Mouse (Mus musculus) embryonic fibroblast, embryonic 13.5 days (primary cell): ENCODE data around the gene 1110032A03Rik. TPM values are rescaled to one million over a fixed set of nuclear protein-coding genes. Genes with fewer than 3 reads are reported as not detected.

ENCODE experiments used
- H3K27ac ChIP-seq: 2 replicates; pipeline ENCODE4 v1.5.1; 2012; ENCODE audit warnings: low read length, control low read depth, inconsistent platforms; ENCODE audit not compliant: insufficient read depth
- H3K4me1 ChIP-seq: 2 replicates; pipeline ENCODE4 v1.6.1; 2011; ENCODE audit warnings: low read length; ENCODE audit not compliant: control insufficient read depth, insufficient read depth
- H3K4me3 ChIP-seq: 2 replicates; pipeline ENCODE4 v1.5.1; 2011; ENCODE audit warnings: mild to moderate bottlenecking, control low read depth, low read length; ENCODE audit not compliant: insufficient read depth
- CTCF ChIP-seq: IDR thresholded peaks from 2 replicates; pipeline ENCODE4 v1.5.1; 2011; ENCODE audit warnings: mild to moderate bottlenecking, control low read depth, low read length, moderate library complexity, borderline replicate concordance; ENCODE audit not compliant: insufficient read depth
- POLR2A ChIP-seq: IDR thresholded peaks from 2 replicates; pipeline ENCODE4 v1.6.1; 2011; ENCODE audit warnings: low read depth, mild to moderate bottlenecking, control low read depth, low read length, moderate library complexity
- polyA plus RNA-seq: library from polyadenylated mRNA; stranded (reverse); fragments of >200 nt; gene quantifications from 2 replicates; pipeline ENCODE4 v1.2.4, GENCODE M21; 2011; ENCODE audit warnings: low read depth; ENCODE audit not compliant: missing spikeins, insufficient read length

1110032A03Rik gene
- polyA plus RNA-seq, 1 experiment: 27.1 TPM

GRCm38 (mm10) chr9:50775662-50776126, 374 bp upstream of the 1110032A03Rik start:
- H3K27ac ChIP-seq: no peak overlapping the region
- peak overlapping the region; percentile 66 for H3K4me3 ChIP-seq
- TF ChIP-seq POLR2A: 0 out of 2 replicates have a peak, but pooled peaks have one; percentile 11
- no peak for TF ChIP-seq CTCF
- H3K4me1 ChIP-seq: peaks cover 8% of the 10 kb centered on the region

GRCm38 (mm10) chr9:50774026-50774462, 1.3 kb downstream of the 1110032A03Rik start:
- TF ChIP-seq CTCF (no peak), POLR2A (no peak)
- H3K4me1 ChIP-seq: peaks cover 8% of the 10 kb centered on the region
- H3K27ac ChIP-seq: no peak overlapping the region
- H3K4me3 ChIP-seq: peak overlapping the region; percentile 19

DNA sequence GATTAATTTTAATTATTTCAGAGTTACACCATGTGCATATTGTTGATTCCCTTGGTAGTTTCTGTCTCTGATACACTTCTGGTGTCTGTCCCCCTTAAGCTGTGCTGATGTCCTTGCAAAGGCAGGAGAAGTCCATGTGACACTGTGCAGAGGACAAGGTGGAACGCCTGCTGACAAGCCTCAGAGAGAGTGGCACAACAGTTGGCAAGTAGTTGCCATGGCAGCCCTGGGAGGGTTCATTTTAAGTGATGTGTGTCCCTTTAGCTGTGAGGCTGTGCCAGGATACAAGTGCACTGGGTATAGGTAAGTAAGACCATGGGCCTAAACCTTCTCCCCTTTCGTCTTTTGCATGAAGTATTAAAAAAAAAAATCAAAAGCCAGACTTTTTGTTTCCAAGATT, 5.3 kb downstream of the 1110032A03Rik start:
- TF ChIP-seq CTCF (no peak), POLR2A (no peak)
- no peak overlapping the region for H3K4me3 ChIP-seq
- no peak overlapping the region for H3K27ac ChIP-seq
- peaks cover 6% of the 10 kb centered on the region for H3K4me1 ChIP-seq

DNA sequence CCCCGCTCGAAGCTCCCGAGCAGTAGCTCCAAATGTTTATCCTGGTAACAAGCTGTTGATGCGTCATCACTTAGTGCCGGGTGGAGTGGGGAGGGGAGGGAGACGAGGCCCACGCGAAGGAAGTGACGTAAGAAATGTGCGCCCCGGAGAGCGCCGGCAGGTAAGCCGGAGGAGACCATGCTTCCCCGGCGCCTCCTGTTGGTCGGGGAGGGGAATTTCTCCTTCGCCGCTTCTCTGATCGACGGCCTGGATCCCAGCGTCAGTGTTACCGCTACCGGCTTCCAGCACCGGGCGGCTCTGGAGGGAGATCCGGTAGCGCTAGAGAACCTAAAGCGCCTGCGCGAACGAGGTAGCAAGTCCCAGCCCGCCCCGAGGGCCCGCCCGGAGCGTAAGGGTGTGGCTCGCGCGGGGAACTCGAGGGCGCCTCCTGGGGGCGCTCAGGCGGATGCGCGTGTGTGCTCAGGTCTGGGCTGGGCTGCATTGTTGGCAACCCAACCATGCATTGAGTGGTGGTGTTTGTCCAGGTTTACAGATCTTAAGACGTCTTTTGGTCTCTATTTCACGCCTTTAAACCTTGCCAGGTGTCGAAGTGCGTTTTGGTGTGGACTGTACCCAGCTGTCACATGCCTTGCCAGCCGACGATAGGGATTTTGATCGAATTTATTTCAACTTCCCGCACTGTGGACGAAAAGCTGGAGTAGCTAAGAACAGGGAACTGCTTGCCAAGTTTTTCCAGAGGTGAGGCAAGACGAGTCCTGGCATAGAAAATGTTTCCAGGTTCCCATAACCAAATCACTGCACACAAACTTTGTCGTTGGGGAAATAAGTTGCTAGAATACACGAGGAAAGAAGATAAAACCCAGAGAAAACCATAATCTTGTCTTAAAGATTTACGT, 7.0 kb downstream of the 1110032A03Rik start, which contains the start of gene Fdxacb1:
Fdxacb1 (plus strand) TSS at position 130 of the 896 bp plus-strand sequence.
- Histone ChIP-seq H3K4me1 (peaks cover 2% of the 10 kb centered on the region; the same call in 1 of the 2 replicates), H3K27ac (peak within 1 kb of the TSS; percentile 90), H3K4me3 (peak within 1 kb of the TSS; percentile 77)
- TF ChIP-seq CTCF (peak; percentile 54; the same call in 1 of the 2 replicates), POLR2A (peak; percentile 75)

GRCm38 (mm10) chr9:50767531-50768106, 7.7 kb downstream of the 1110032A03Rik start:
- TF ChIP-seq CTCF (no peak), POLR2A (no peak; the same call in 1 of the 2 replicates)
- Histone ChIP-seq H3K4me1 (peaks cover 2% of the 10 kb centered on the region; the same call in 1 of the 2 replicates), H3K27ac (0 out of 2 replicates have a peak overlapping the region, but pooled peaks have one; percentile 2), H3K4me3 (peak overlapping the region; percentile 77)

DNA sequence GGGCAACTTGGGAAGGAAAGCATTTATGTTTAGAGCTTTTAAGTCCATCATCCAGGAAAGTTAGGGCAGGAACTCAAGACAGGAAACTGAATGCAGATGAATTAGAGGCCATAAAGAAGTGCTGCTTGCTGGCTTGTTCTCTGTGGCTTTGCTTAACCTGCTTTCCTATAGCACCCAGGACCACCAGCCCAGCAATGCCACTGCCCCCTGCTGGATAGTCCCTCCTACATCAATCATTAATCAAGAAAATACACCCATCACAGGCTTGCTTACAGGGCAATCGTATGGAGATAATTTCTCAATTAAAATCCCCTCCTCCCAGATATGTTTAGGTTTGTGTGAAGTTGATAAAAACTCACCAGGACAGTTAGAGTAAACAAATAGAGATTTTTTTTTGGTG, 12.0 kb downstream of the 1110032A03Rik start:
- Histone ChIP-seq H3K4me1 (no peaks in the 10 kb centered on the region), H3K27ac (no peak overlapping the region), H3K4me3 (no peak overlapping the region)
- TF ChIP-seq CTCF (peak; percentile 45; the same call in 1 of the 2 replicates), POLR2A (no peak)

GRCm38 (mm10) chr9:50761520-50762243, 13.6 kb downstream of the 1110032A03Rik start:
- TF ChIP-seq CTCF: no peak
- TF ChIP-seq POLR2A: no peak
- H3K4me3 ChIP-seq: no peak overlapping the region
- H3K27ac ChIP-seq: no peak overlapping the region
- H3K4me1 ChIP-seq: no peaks in the 10 kb centered on the region; the same call in 1 of the 2 replicates

DNA sequence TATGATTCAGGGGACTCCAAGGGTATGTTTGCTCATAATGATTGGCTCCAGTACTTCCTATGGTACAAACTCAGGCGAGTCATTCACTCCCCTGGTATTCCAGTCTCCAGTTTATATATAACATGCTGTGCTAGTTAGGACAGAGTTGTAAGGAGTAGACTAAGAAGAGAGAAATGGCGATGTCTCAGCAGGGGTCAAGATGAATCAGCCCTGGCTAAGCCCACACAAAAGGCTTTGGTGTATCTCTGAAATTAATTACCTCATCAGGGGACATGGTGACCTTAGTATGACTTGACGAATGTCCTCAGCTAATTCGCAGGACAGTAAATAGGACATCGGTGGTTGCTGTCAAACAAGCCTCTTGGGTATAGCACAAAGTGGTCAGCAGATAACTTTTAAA, 18.6 kb downstream of the 1110032A03Rik start:
- TF ChIP-seq POLR2A: no peak
- no peak for TF ChIP-seq CTCF
- Histone ChIP-seq H3K27ac (no peak overlapping the region), H3K4me3 (no peak overlapping the region), H3K4me1 (peaks cover 8% of the 10 kb centered on the region)

DNA sequence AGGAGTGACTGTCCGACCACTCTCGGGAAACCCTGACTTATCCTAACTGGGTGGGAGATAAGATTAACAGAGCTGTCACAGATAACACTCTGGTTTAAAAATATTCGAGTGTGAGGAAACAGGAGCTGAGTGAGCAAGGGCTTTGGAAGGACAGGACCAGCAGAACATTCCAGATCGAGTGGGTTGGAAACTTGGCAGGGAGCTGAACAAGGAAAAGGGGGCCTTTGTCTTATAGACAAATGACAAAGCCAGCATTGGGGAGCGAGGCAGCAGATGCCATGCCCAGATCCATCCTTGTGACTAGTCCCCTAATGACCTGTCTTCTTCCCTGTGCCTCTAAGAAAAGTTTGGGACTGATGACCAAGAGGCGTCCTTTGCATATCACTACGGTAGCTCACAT, 21.4 kb downstream of the 1110032A03Rik start:
- Histone ChIP-seq H3K27ac (peak overlapping the region; percentile 90), H3K4me1 (peaks cover 12% of the 10 kb centered on the region), H3K4me3 (peak overlapping the region; percentile 43)
- TF ChIP-seq CTCF (no peak), POLR2A (no peak)
